Mouse (Mus musculus) kidney, postnatal 25 days (tissue): ENCODE results near the gene Slc32a1.

Experiments used
- DNase-seq, 2 experiments: peaks; one replicate each; pipeline ENCODE4 v3.0.0; 2021; ENCODE audit warnings: mixed read lengths in 2 of 2

Slc32a1 gene

GRCm38 (mm10) chr2:158612671-158613250, 2.2 kb downstream of the Slc32a1 start:
- DNase-seq = no peak

GRCm38 (mm10) chr2:158613541-158614417, 3.2 kb downstream of the Slc32a1 start:
- peak in 1 of 2 experiments; percentile 53 for DNase-seq

GRCm38 (mm10) chr2:158614418-158614955, 3.9 kb downstream of the Slc32a1 start:
- DNase-seq = no peak

GRCm38 (mm10) chr2:158615161-158615680, 4.7 kb downstream of the Slc32a1 start:
- no peak for DNase-seq

GRCm38 (mm10) chr2:158615702-158616101, 5.1 kb downstream of the Slc32a1 start:
- no peak for DNase-seq

GRCm38 (mm10) chr2:158616296-158616695, 5.7 kb downstream of the Slc32a1 start:
- no peak for DNase-seq

- no peak for DNase-seq
Measured at GRCm38 (mm10) chr2:158616790-158617189, 6.2 kb downstream of the Slc32a1 start.

- DNase-seq = peak; percentile 97 to 99
Measured at GRCm38 (mm10) chr2:158624718-158625222, 14.2 kb downstream of the Slc32a1 start, which contains the start of gene Actr5. Gene Actr5, plus strand, starts transcription at chr2:158624888.

GRCm38 (mm10) chr2:158625231-158625630, 14.7 kb downstream of the Slc32a1 start:
- peak; percentile 18 to 44 for DNase-seq

- DNase-seq = no peak
Measured at GRCm38 (mm10) chr2:158625697-158626096, 15.1 kb downstream of the Slc32a1 start.

GRCm38 (mm10) chr2:158628858-158629257, 18.3 kb downstream of the Slc32a1 start:
- no peak for DNase-seq

GRCm38 (mm10) chr2:158629414-158629813, 18.8 kb downstream of the Slc32a1 start:
- peak in 1 of 2 experiments; percentile 45 for DNase-seq

- peak in 1 of 2 experiments; percentile 14 for DNase-seq
Measured at GRCm38 (mm10) chr2:158631873-158632272, 21.3 kb downstream of the Slc32a1 start.

GRCm38 (mm10) chr2:158641869-158642268, 31.3 kb downstream of the Slc32a1 start:
- peak; percentile 67 to 80 for DNase-seq

GRCm38 (mm10) chr2:158642587-158642986, 32.0 kb downstream of the Slc32a1 start:
- no peak for DNase-seq

GRCm38 (mm10) chr2:158643791-158644190, 33.2 kb downstream of the Slc32a1 start:
- DNase-seq = no peak

- DNase-seq = no peak
Measured at GRCm38 (mm10) chr2:158651159-158651908, 40.8 kb downstream of the Slc32a1 start.

- peak; percentile 86 to 90 for DNase-seq
Measured at GRCm38 (mm10) chr2:158652985-158653384, 42.4 kb downstream of the Slc32a1 start.

GRCm38 (mm10) chr2:158654717-158655116, 44.1 kb downstream of the Slc32a1 start:
- DNase-seq = peak; percentile 75 to 92

- no peak for DNase-seq
Measured at GRCm38 (mm10) chr2:158655806-158656205, 45.2 kb downstream of the Slc32a1 start.

- DNase-seq = peak; percentile 78 to 94
Measured at GRCm38 (mm10) chr2:158658822-158659221, 48.3 kb downstream of the Slc32a1 start.

- no peak for DNase-seq
Measured at GRCm38 (mm10) chr2:158659346-158659745, 48.8 kb downstream of the Slc32a1 start.
